Mouse (Mus musculus): ENCODE results near the gene Bcl2l11. TPM values are rescaled to one million over a fixed set of nuclear protein-coding genes. Genes with fewer than 3 reads are reported as not detected.
"Not testable (repeated sequence)": the region's sequence is repeated elsewhere in the genome, so short reads cannot be mapped to it uniquely, and the experiment has no call there.

The Bcl2l11 gene
- total RNA-seq, 2 experiments from 2014 or later: 21.6 to 31.0 TPM

DNA sequence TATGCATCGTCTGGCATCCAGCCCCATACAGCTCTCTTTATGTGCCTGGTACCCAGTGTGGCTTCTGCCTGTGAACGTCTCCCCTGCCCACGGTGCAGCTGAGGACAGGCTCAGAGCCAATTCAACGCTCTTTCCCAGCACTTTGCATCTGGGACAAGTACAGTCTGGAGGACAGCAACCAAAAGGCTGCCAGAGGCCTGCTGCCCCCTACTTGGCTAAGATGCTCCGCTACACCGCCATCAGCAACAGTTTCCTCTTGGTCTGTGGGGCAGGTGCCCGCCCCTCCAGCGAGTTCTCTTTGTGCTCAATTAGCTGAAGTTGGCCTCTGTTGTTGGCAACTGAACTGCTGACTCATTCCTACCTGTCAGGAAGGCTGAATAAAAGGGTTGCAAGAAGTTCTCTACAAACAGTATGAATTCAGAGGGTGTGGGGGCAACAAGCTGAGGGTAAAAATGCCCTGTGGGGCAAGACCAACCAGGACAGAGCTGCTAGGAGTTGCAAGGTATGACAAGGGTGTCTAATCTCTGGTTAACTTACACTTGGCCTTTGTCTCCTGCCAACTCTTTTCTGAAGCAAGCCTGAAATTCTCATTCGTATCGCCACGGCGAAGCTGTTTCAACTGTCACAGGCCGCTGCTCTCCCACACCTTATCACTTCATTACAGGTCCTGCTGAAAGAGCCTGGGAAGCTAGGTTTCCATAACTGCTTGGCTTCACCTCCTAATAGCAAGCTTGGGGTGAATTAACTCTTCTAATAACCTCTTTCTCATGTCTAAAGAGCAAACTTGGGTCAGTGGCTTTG is 41.0 kb downstream of the Bcl2l11 start:
- ATAC-seq (replicated peaks; ENCODE audit: low FRiP score, low TSS enrichment, poor library complexity, severe bottlenecking): peak; percentile 94

DNA sequence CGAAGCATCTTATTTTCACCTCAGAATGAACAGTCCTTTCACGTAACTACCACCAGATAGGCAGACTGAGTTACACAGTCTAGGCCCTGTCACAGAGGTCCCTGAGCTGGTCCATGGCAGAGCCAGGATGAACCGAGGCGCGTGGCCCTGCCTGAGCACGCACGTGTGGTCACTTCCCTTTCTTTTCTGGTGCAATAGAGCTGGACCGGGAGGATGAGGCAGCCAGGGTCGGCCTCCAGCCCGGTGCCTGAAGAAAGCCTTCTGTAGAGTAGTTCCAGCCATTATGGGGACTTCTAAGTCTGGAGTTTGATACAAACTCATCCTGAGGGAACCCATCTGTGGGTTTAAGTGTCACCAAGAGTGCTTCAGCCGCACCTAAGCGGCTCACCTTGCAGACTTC is 42.1 kb downstream of the Bcl2l11 start:
- ATAC-seq (replicated peaks; ENCODE audit: low FRiP score, low TSS enrichment, poor library complexity, severe bottlenecking): no peak

DNA sequence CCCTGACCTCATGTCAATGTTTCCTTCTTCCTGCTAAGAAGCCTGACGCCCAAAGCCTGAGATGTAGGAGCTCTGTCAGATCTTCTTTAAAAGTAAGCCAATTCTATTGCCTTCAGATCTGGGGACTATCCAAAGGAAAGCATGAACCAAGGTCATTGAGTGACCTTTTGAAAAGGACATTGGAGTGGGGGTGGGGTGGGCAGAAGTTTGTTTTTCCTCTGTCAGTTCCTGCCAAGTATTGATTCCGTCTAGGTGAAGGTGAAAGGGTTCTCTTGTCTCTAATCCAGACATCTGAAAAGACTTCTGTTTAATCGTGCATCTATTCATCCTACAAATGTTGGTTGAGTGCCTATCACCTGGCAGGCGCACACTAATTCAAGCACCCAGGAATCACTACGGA is 43.6 kb downstream of the Bcl2l11 start:
- ATAC-seq (replicated peaks; ENCODE audit: low FRiP score, low TSS enrichment, poor library complexity, severe bottlenecking): no peak

DNA sequence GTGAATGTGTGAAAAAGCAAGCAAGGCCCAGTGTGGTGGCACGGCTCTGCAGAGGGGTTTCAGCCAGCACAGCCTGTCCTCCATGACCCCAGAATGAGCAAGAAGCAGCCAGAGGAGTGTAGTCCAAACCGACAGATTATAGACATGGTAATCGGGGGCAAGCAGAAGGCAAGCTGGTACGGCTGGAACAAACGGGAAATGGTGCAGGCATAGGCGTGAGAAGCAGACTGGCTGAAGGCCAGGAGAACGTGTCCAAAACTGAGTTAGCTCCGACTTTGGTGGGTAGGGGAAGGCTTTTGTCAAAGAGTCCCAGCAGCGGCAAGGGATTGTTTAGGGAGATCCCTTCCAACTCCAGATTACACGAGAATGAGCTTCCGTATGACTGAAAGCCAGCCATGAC is 44.1 kb downstream of the Bcl2l11 start:
- peak; percentile 24; the same call in 1 of the 2 replicates for ATAC-seq (replicated peaks; ENCODE audit: low FRiP score, low TSS enrichment, poor library complexity, severe bottlenecking)

DNA sequence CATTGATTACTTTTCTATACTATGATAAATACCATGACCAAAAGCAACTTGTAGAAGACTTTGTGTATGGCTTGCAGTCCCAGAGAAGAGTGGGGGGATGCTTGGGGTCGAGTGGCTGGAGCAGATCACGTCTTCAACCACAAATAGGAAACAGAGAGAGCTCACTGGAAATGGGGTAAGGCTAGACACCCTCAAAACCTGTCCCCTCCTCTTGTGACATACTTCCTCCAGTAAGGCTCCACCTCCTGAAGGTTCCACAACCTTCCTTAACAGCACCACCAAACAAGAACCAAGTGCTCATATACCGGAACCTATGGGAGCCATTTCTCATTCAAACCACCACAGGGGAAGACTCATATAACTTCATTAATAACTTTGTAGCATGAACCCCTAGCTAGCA is 44.8 kb downstream of the Bcl2l11 start:
- no peak for ATAC-seq (replicated peaks; ENCODE audit: low FRiP score, low TSS enrichment, poor library complexity, severe bottlenecking)

DNA sequence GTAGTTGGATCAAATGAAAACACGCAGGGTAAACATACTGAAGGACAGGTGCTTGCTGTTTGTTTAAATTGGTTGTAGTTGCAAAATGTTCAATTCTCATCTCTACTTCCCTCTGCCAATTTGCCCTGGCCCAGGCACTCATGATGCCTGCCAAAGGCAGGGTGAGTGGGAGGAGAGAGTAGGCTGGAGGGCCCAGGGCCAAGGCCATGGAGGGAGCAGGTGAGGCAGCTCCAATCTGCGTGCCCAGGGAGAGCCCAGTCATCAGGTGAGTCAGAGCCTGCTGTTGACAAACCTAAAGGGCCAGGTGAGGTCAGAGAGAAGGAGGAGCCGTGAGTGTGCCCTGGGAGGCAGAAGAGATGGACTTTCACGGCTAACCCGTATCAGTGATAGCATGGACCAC is 46.4 kb downstream of the Bcl2l11 start:
- ATAC-seq (replicated peaks; ENCODE audit: low FRiP score, low TSS enrichment, poor library complexity, severe bottlenecking): no peak

DNA sequence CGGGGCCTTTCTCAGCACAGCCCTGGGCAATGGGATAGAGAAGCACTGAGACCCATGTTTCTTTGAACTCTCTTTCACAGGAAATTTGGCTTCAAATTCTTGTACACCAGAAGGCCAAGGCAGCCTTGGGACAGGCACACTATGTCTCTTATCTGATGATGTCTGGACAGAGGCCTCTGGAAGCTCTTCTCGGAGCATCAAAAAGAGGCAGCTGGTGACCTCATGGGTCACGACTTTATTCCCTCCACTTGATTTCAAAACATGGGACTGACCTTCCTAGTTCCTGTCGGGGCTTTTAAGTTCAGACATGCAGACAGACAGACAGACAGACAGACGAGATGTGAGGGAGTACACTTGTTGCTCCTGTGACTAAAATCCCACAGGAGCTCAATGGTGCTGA is 48.3 kb downstream of the Bcl2l11 start:
- ATAC-seq (replicated peaks; ENCODE audit: low FRiP score, low TSS enrichment, poor library complexity, severe bottlenecking): no peak

DNA sequence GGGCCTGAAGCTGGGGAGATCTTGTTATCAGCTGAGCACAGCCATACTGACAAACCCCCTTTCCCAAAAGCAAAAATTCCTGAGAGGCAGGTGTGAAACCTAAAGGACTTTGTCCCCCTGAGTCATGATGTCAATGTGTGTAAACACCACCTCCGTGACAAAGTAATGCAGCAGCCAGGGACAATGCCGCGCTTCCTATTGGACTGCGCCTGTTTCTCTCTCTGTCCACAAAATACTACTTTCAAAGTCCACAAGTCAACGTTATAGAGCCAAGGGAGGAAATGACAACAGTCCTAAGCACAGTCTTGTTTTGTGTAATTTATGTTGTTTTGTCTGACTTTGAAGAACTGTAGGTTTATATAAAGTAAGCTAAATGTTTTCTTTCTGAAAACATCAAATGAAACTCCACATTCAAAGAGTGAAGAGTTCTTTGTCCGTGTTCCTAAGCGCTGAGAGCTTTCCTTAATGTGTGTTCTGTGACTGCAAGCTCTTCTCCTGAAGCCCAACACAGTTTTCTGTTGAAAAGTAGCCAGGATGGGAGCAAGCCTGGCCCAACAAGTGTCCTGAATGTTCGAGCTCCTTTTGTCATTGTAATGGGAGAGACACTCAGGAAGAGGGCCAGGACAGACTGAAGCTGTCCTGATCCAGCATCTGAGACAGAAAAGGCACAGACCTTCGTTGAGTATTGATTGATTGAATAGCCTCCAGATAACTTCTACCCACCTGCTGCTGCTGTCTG is 48.9 kb downstream of the Bcl2l11 start:
- ATAC-seq (replicated peaks; ENCODE audit: low FRiP score, low TSS enrichment, poor library complexity, severe bottlenecking): no peak

DNA sequence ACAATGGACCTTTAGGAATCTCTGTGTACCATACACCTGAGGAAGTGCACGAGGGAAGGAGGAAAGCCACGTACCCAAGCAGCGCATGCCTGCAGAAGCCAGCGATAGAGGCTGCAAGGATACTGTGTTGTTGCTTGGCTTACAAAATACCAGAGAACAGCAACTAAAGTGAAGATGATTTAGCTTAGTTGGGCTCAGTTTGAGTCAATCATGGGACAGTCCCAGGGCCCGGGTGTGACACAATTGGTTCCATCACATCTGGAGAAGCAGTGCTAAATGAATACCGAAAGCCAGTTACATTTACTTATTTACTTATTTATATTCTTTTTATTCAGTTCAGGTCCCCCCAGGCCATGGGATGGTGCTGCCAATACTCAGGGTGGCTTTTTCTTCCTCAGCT is 49.8 kb downstream of the Bcl2l11 start:
- ATAC-seq (replicated peaks; ENCODE audit: low FRiP score, low TSS enrichment, poor library complexity, severe bottlenecking): no peak

DNA sequence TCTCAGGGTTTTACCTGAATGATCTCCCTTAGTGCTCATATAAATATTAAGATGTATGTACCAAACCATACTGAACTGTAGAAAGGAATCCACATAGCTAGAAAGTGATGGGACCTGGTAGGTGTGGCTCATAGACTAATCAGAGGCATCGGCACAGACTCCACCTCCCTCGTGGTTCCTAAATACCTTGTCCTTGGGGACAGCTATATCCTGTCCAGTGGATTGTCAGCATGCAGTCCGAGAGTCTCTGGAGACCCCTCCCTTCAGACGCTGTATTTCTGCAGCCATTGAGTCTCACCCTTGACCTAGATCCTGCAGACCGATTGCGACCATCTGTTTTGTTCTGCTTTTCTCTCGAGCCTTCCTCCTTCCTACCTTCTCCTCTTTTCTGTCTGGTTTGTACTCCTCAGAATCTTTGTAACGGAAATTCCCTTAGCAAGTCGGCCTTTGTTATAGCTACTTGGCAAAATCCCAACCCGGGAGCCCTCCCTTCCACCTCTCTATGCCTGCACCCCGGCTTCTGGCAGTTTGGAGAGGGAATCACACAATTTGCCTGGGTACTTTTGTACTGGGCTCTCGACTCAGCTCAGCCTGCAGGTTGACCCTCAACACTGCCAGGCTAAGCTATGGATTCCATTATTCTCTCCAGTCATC is 50.7 kb downstream of the Bcl2l11 start:
- ATAC-seq (replicated peaks; ENCODE audit: low FRiP score, low TSS enrichment, poor library complexity, severe bottlenecking): no peak

DNA sequence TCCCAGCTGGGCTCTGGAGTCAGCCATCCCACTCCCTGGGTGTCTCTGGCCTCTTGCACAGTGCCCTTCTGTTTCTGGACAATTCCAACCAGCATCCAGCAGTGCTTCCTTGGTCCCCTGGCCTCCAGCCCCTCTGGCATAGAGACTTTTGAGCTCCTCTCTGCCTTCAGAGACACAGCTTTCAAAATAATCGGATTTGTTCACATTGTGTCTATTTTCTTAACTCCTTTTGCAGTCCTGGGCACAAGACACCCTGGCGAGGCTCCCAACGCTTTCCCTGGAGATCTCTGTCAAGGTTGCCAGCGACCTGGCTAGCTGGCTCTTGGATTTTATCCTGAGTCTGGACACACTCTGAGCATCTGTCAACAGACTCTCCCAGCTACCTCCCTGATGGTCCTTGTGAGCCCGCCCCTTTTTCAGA is 51.4 kb downstream of the Bcl2l11 start:
- no peak for ATAC-seq (replicated peaks; ENCODE audit: low FRiP score, low TSS enrichment, poor library complexity, severe bottlenecking)

DNA sequence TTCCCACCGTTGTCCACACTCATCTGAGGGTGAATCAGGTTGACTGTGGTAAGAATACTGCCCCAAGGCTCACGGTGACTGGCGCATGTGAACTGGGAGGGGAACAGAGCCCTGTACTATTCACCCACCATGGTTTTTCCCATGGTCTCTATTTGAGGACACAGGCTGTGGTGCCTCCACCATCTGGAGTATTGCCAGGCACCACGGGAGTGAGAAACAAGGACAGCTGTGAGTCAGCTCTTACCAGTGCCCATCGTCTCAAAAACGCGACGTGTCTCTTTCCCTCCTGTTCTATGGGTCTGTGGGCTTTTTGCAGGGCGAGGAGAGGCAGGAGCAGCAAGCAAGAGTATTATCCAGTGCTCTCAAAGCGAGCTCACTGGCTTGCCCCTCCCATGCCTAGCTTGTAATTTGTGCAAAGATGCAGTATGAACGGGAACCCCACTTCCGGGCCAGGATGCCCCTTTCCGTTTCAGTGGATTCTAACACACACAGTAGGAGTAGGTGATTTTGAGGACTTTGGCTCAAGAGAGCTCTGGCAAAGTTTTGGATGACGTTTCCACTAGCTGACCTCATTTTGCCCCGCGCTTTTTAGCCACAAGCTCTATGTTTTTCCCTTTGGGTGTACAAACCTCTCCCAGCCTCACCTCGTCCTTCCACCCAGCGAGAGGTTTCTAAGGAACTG is 53.4 kb downstream of the Bcl2l11 start:
- ATAC-seq (replicated peaks; ENCODE audit: low FRiP score, low TSS enrichment, poor library complexity, severe bottlenecking): no peak

DNA sequence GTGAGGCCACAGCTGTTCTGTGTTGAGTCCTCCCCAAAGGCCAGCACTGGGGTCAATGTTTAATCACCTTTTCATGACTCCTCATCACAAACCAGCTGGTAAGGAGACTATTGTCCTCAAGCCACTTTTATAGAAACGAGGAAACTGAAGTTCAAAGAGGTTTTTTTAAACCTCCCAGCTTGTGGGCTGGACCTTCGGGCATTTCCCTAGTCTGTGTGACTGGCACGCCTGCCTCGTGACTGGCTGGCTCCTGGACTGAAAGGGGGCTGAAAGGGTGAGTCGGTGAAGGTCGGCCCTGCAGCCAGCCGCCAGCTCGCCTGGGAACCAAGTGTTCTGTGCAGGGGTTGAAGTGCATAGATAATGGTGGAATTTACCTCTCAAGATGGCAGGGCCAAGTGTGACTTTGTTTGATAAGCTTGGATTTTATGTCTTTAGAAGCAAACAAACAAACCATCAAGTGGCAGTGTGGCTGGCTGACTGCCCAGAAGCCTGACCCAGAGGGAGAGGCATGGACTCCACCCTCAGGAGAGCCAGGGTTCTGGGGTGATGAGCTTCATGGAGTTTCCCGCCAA is 54.1 kb downstream of the Bcl2l11 start:
- peak; percentile 96 for ATAC-seq (replicated peaks; ENCODE audit: low FRiP score, low TSS enrichment, poor library complexity, severe bottlenecking)

DNA sequence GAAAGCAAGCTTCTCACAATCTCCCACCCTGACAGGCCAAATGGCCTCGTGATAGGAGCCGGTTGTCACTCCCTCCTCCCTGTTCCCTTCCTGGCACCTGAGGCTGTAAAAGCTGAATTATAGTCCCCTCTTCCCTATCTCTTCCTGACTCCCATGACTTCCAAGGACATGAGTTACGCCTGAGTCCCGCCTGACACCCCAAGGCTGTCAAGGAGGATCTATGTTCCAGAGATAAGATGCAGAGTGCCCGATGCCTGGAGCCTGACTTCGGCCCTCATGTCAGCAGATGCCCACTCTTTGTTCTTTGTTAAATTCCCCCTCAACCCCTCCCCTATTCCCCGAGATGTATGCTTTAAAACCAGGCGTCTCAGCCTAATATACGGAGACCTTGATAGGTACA is 56.3 kb downstream of the Bcl2l11 start:
- not testable (repeated sequence) for ATAC-seq (replicated peaks; ENCODE audit: low FRiP score, low TSS enrichment, poor library complexity, severe bottlenecking)

DNA sequence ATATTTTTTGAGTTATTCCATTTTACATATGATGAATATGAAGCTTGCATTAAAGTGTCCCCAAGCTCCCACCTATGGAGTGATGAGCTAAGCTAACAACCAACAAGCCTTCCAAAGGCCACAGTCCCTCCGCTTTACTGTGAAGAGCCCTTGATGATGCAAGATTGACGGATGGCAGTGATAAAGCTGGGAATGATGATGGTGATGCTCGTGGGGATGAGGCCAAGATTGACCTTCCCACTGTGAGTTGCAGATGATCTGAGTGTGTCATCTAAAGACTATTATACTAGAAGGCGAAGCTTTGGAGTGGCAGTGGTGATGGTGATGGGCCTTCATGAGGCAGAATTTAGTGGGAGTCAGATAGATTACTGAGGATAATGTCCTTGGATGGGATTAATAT is 56.9 kb downstream of the Bcl2l11 start:
- ATAC-seq (replicated peaks; ENCODE audit: low FRiP score, low TSS enrichment, poor library complexity, severe bottlenecking): no peak

DNA sequence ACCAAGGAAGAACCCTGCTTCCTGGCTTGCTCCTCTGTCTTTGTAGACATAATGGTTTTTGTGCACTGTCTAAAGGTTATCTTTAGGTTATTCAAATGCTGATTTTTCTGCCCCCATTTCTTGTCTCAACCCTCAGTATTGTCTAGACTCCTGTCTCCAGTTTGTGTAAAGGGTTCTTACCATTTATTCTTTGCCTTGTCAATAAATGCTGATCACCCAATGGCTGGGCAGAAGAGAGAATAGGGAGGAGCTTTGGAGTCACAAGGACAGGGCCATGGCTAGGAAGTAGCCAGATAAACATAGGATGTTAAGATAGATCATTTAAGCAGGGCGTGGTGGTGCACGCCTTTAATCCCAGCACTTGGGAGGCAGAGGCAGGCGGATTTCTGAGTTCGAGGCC is 57.9 kb downstream of the Bcl2l11 start:
- ATAC-seq (replicated peaks; ENCODE audit: low FRiP score, low TSS enrichment, poor library complexity, severe bottlenecking): no peak

DNA sequence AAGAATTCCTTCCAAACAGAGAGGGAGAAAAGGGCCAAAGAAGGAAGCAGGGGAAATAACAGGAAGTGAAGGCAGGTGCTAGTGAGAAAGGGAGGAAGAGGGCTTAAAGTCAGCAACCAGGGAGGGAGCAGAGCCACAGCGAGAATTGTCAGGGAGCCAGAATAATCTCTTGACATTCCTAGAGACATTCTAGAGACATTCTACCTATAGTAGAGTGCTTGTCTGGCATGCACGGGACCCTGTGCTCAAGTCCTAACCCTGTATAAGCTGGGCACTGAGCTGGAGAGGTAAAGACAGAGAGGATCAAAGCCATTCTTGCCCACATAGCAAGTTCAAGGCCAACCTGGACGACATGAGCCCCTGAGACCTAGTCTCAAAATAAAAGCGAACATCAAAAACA is 60.1 kb downstream of the Bcl2l11 start:
- ATAC-seq (replicated peaks; ENCODE audit: low FRiP score, low TSS enrichment, poor library complexity, severe bottlenecking): no peak

DNA sequence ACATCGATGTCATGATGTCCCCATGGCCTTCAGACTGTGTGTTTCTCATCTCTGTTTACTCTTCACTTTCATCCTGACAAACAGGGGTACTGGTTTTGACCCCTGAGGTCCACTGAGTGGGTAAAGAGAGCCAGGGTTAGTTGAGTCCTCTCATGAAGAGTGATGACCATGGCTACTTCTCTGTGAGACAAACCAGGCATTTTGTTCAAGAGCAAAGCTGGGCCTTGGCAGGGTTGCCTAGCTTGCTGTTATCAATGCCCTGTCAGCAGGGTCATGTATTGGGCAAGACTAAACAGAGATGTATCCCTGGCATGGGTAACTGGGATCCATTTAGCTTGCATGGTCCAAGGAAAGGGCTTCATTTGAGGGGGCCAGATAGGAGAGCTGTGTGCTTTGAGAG is 61.4 kb downstream of the Bcl2l11 start:
- ATAC-seq (replicated peaks; ENCODE audit: low FRiP score, low TSS enrichment, poor library complexity, severe bottlenecking): no peak

DNA sequence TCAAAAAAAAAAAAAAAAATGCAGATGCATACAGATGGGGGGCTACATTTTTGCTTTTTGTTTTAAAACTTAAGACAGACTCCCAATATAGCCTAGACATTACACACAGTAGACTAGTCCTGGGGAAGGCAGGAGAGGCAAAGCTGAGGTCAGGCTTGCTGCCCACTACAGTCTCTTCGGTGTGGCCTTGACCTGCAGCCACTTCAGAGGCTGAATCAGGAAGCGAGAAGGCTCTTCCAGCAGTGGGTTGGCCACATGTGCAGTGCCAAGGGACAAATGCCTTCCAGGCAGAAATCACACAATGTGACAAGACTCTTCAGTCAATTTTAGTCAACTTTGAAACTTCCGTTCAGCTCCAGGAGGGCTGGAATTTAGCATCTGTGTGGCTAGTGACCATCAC is 62.6 kb downstream of the Bcl2l11 start:
- no peak for ATAC-seq (replicated peaks; ENCODE audit: low FRiP score, low TSS enrichment, poor library complexity, severe bottlenecking)

DNA sequence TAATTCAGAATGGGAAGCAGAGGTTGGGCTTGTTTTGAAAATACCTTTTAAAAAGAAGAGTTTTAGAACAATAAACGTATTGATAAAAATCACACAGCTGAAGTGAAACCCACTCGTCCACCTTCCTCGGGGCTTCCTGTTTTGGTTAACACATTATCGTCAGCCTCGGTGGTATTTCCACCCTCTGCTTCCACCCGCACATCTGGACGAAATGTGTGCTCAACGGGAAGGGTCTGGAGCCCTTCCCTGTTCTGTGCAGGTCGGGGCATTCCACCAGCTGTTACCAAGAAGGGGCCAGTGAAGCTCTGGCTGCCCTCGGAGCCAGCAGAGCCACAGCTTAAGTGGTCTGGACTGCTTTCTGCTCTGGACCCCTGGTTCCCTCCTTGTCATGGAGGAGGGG is 63.9 kb downstream of the Bcl2l11 start:
- ATAC-seq (replicated peaks; ENCODE audit: low FRiP score, low TSS enrichment, poor library complexity, severe bottlenecking): no peak

Measured in megakaryocyte-erythroid progenitor cell, adult 5-6 weeks (primary cell).